In genomic region chr2:154436076-154436457, GRCm38 (mm10) we compare ENCODE assay signal across 8 mouse cellular contexts. TPM values are rescaled to one million over a fixed set of nuclear protein-coding genes. Genes with fewer than 3 reads are reported as not detected.
DNase-seq lines count a peak whose midpoint lies in the region; ATAC-seq lines count a peak whose summit lies in the region.

No protein-coding gene starts in this region.

- peak overlapping the region; percentile 94 for H3K4me3 ChIP-seq in hindbrain, embryonic 14.5 days (replicated peaks; ENCODE audit: low read length)

- ATAC-seq in hindbrain, embryonic 14.5 days (ENCODE audit: low FRiP score), result peak; percentile 99

- H3K4me1 ChIP-seq in hindbrain, embryonic 14.5 days (replicated peaks; ENCODE audit: control insufficient read depth, insufficient read depth, low read length), result peaks cover 23% of the 10 kb centered on the region

- no peaks in the 10 kb centered on the region for H3K27me3 ChIP-seq in hindbrain, embryonic 14.5 days (ENCODE audit: control insufficient read depth, insufficient read depth, low read length)

- no peaks in the 10 kb centered on the region for H3K36me3 ChIP-seq in hindbrain, embryonic 14.5 days (replicated peaks; ENCODE audit: control insufficient read depth, insufficient read depth)

- under 1% methylated on average over 23 of the region's 44 CpGs for WGBS in hindbrain, embryonic 14.5 days

- no peaks in the 10 kb centered on the region for H3K9me3 ChIP-seq in hindbrain, embryonic 14.5 days (ENCODE audit: control insufficient read depth, low read length)

- peak overlapping the region; percentile 91 for H3K27ac ChIP-seq in hindbrain, embryonic 14.5 days

- H3K4me2 ChIP-seq in hindbrain, embryonic 14.5 days (replicated peaks), result peak overlapping the region; percentile 74

- H3K9ac ChIP-seq in hindbrain, embryonic 14.5 days, result peak overlapping the region; percentile 98

- DNase-seq in R1 (ENCODE audit: low read depth, low spot score), result peak; percentile 96
- peak; percentile 97 to 99 for DNase-seq in cerebellum, postnatal 25 days
- DNase-seq in frontal cortex, postnatal 25 days (ENCODE audit: low spot score in 2 of 2), result peak; percentile 90 to 96
- DNase-seq in hindbrain, embryonic 14.5 days (ENCODE audit: low spot score), result peak; percentile 95
- peak; percentile 98 for DNase-seq in layer of hippocampus, postnatal 36 days
- DNase-seq in lung, postnatal 36 days, result peak; percentile 98
- DNase-seq in retina, postnatal 1 day, result peak; percentile 98
- peak; percentile 94 to 98 for DNase-seq in urinary bladder, adult 18-20 months (ENCODE audit: low spot score in 2 of 2)

RNA-seq across cellular contexts. Expression of gene Cbfa2t2, which starts 0.2 kb away (rescaled TPM):
- polyA plus RNA-seq in hindbrain, embryonic 14.5 days (2014; fragmentation: Nextera tagmentation; extraction: Ambion mirVana), result 44.6 and 48.0 TPM in 2 replicates
- total RNA-seq in layer of hippocampus, postnatal 36 days (2021), result 10 to 100 TPM; 49.7 to 57.7 TPM

RNA-seq across cellular contexts. Expression of gene Snta1, which starts 28.2 kb away (rescaled TPM):
- 7.0 and 7.1 TPM in 2 replicates for polyA plus RNA-seq in hindbrain, embryonic 14.5 days (2014; fragmentation: Nextera tagmentation; extraction: Ambion mirVana)
- total RNA-seq in layer of hippocampus, postnatal 36 days (2021), result 10 to 100 TPM; 42.3 to 48.0 TPM

Comparison
In these comparisons a context has a peak if more than half of its experiments do, and no peak if none do; other contexts are left out.
1. Peak in every context shown above with its lines: DNase-seq, ATAC-seq, H3K4me3 ChIP-seq and H3K27ac ChIP-seq.